Mouse (Mus musculus) liver, embryonic 15.5 days (tissue): ENCODE results near the gene Lgsn. TPM values are rescaled to one million over a fixed set of nuclear protein-coding genes. Genes with fewer than 3 reads are reported as not detected.

ENCODE experiments used
- ATAC-seq: fragments of 200-750 bp; cut with Nextera tagmentation; 2 replicates; pipeline ENCODE4 v1.8.0; 2017; ENCODE audit warnings: moderate number of reproducible peaks, mild to moderate bottlenecking, moderate library complexity; ENCODE audit not compliant: insufficient read depth
- H3K27ac ChIP-seq: fragments of 300-500 bp; sonication (generic); replicated peaks from 2 replicates; pipeline ENCODE4 v1.5.1; 2015; ENCODE audit warnings: mild to moderate bottlenecking, inconsistent platforms
- H3K27me3 ChIP-seq: fragments of 300-500 bp; sonication (generic); 2 replicates; pipeline ENCODE4 v1.6.1; 2015; ENCODE audit warnings: mild to moderate bottlenecking, inconsistent platforms
- H3K36me3 ChIP-seq: fragments of 300-500 bp; sonication (generic); replicated peaks from 2 replicates; pipeline ENCODE4 v1.6.1; 2015; ENCODE audit warnings: moderate library complexity, mild to moderate bottlenecking, inconsistent platforms
- H3K4me1 ChIP-seq: fragments of 300-500 bp; sonication (generic); replicated peaks from 2 replicates; pipeline ENCODE4 v1.6.1; 2015; ENCODE audit warnings: inconsistent platforms
- H3K4me2 ChIP-seq: fragments of 300-500 bp; sonication (generic); 2 replicates; pipeline ENCODE4 v1.6.1; 2015; ENCODE audit warnings: moderate library complexity, mild to moderate bottlenecking, inconsistent platforms
- H3K4me3 ChIP-seq: fragments of 300-500 bp; sonication (generic); replicated peaks from 2 replicates; pipeline ENCODE4 v1.5.1; 2015; ENCODE audit warnings: mild to moderate bottlenecking, inconsistent platforms
- H3K9ac ChIP-seq: fragments of 300-500 bp; sonication (generic); 2 replicates; pipeline ENCODE4 v1.6.1; 2015; ENCODE audit warnings: moderate library complexity, mild to moderate bottlenecking, inconsistent platforms
- H3K9me3 ChIP-seq: fragments of 300-500 bp; sonication (generic); replicated peaks from 2 replicates; pipeline ENCODE4 v1.6.1; 2016; ENCODE audit warnings: inconsistent platforms
- WGBS: fragments of 180-500 bp; shearing (Covaris S2); methylation state at CpG from one replicate; pipeline ENCODE4 v1.1.7; 2015; ENCODE audit warnings: mixed read lengths; ENCODE audit not compliant: insufficient replicate concordance; 5-methylcytosine and 5-hydroxymethylcytosine counted together
- polyA plus RNA-seq: library from polyadenylated mRNA; unstranded; fragments of >200 nt; fragmentation: Nextera tagmentation; extraction: Ambion mirVana; gene quantifications from 2 replicates; pipeline ENCODE4 v1.2.1, GENCODE M21; 2015

Gene Lgsn
- polyA plus RNA-seq, 1 experiment from 2014 or later: not detected

GRCm38 (mm10) chr1:31165326-31166121 is 10.7 kb upstream of the Lgsn start:
- H3K9me3 ChIP-seq: no peaks in the 10 kb centered on the region
- H3K36me3 ChIP-seq: no peaks in the 10 kb centered on the region
- no peak overlapping the region for H3K27ac ChIP-seq
- H3K4me1 ChIP-seq: no peaks in the 10 kb centered on the region
- H3K9ac ChIP-seq: no peak overlapping the region
- H3K4me3 ChIP-seq: no peak overlapping the region
- 57% methylated on average over 7 of the region's 7 CpGs for WGBS
- H3K4me2 ChIP-seq: no peak overlapping the region
- no peaks in the 10 kb centered on the region for H3K27me3 ChIP-seq
- no peak for ATAC-seq

DNA sequence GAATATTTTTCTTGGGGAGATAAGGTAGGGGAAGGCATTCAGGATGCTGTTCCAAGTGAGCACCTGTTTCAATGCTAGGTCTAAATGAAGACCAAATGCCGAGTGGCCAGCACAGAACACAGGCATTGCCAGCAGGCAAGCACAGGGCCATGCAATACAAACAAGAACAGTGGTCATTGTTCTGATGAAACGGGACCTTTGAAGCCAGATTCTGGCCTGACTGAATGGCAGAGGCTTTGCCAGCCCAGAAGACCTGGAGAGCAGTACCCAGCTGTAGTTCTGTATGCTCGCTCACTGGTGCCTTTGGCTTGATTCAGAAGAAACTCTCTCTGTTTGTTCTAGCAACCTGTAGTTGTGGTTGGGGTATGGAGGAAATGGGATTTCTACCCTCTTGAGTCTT is 800 bp upstream of the Lgsn start:
- Histone ChIP-seq H3K9ac (no peak overlapping the region), H3K4me2 (no peak overlapping the region), H3K9me3 (no peaks in the 10 kb centered on the region), H3K4me3 (no peak overlapping the region), H3K27ac (no peak overlapping the region), H3K36me3 (no peaks in the 10 kb centered on the region), H3K27me3 (no peaks in the 10 kb centered on the region), H3K4me1 (no peaks in the 10 kb centered on the region)
- 46% methylated on average over 3 of the region's 3 CpGs for WGBS
- ATAC-seq: no peak

GRCm38 (mm10) chr1:31178264-31178663 is 2.1 kb downstream of the Lgsn start:
- WGBS: 59% methylated on average over 1 of the region's 1 CpGs
- no peak overlapping the region for H3K4me3 ChIP-seq
- no peak overlapping the region for H3K4me2 ChIP-seq
- H3K9me3 ChIP-seq: no peaks in the 10 kb centered on the region
- ATAC-seq: no peak
- no peaks in the 10 kb centered on the region for H3K4me1 ChIP-seq
- H3K27ac ChIP-seq: no peak overlapping the region
- no peak overlapping the region for H3K9ac ChIP-seq
- no peaks in the 10 kb centered on the region for H3K36me3 ChIP-seq
- no peaks in the 10 kb centered on the region for H3K27me3 ChIP-seq

GRCm38 (mm10) chr1:31190237-31190866 is 14.2 kb downstream of the Lgsn start:
- 53% methylated on average over 10 of the region's 10 CpGs for WGBS
- H3K9me3 ChIP-seq: no peaks in the 10 kb centered on the region
- no peak overlapping the region for H3K27ac ChIP-seq
- H3K4me2 ChIP-seq: no peak overlapping the region
- no peak for ATAC-seq
- no peaks in the 10 kb centered on the region for H3K4me1 ChIP-seq
- H3K27me3 ChIP-seq: no peaks in the 10 kb centered on the region
- no peak overlapping the region for H3K9ac ChIP-seq
- H3K4me3 ChIP-seq: no peak overlapping the region
- no peaks in the 10 kb centered on the region for H3K36me3 ChIP-seq

- Histone ChIP-seq H3K36me3 (no peaks in the 10 kb centered on the region), H3K9me3 (no peaks in the 10 kb centered on the region), H3K27me3 (no peaks in the 10 kb centered on the region), H3K4me1 (no peaks in the 10 kb centered on the region), H3K27ac (no peak overlapping the region), H3K4me3 (no peak overlapping the region), H3K9ac (no peak overlapping the region), H3K4me2 (no peak overlapping the region)
- no peak for ATAC-seq
- WGBS: 48% methylated on average over 1 of the region's 1 CpGs
Observed at GRCm38 (mm10) chr1:31195633-31196032, 19.4 kb downstream of the Lgsn start.

DNA sequence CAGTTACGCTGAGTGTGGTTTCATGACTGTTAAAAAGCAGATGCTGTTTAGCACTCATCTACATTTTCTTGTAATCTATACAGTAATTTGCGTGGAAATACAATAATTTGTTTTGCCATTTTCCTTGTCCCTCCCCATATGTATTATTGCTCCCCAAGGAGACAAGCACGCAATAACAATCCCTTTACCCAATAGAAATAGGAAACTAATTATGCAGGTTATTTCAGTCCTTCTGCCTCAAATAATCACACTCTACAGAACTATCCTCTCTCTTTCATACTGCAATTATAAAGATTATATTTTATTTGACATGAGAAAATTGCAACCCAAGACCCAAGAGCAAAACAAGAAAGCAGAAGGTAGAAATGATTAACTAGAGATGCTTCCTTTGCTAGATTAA is 20.8 kb downstream of the Lgsn start:
- no peak overlapping the region for H3K9ac ChIP-seq
- no peaks in the 10 kb centered on the region for H3K27me3 ChIP-seq
- no peak overlapping the region for H3K4me3 ChIP-seq
- H3K9me3 ChIP-seq: no peaks in the 10 kb centered on the region
- 73% methylated on average over 3 of the region's 3 CpGs for WGBS
- ATAC-seq: no peak
- no peak overlapping the region for H3K27ac ChIP-seq
- H3K4me1 ChIP-seq: no peaks in the 10 kb centered on the region
- no peaks in the 10 kb centered on the region for H3K36me3 ChIP-seq
- H3K4me2 ChIP-seq: no peak overlapping the region

- H3K4me3 ChIP-seq: no peak overlapping the region
- H3K9ac ChIP-seq: no peak overlapping the region
- no peaks in the 10 kb centered on the region for H3K4me1 ChIP-seq
- no peaks in the 10 kb centered on the region for H3K27me3 ChIP-seq
- no peak for ATAC-seq
- H3K27ac ChIP-seq: no peak overlapping the region
- H3K9me3 ChIP-seq: no peaks in the 10 kb centered on the region
- no peak overlapping the region for H3K4me2 ChIP-seq
- WGBS: 73% methylated on average over 10 of the region's 10 CpGs
- no peaks in the 10 kb centered on the region for H3K36me3 ChIP-seq
Observed at GRCm38 (mm10) chr1:31203771-31204170, 27.6 kb downstream of the Lgsn start.

- no peaks in the 10 kb centered on the region for H3K27me3 ChIP-seq
- H3K4me2 ChIP-seq: no peak overlapping the region
- no peaks in the 10 kb centered on the region for H3K4me1 ChIP-seq
- H3K9me3 ChIP-seq: no peaks in the 10 kb centered on the region
- H3K27ac ChIP-seq: no peak overlapping the region
- H3K9ac ChIP-seq: no peak overlapping the region
- H3K36me3 ChIP-seq: no peaks in the 10 kb centered on the region
- ATAC-seq: no peak
- 63% methylated on average over 7 of the region's 7 CpGs for WGBS
- no peak overlapping the region for H3K4me3 ChIP-seq
Observed at GRCm38 (mm10) chr1:31205346-31205745, 29.1 kb downstream of the Lgsn start.

- no peak for ATAC-seq
Observed at GRCm38 (mm10) chr1:31205770-31206169, 29.6 kb downstream of the Lgsn start.

GRCm38 (mm10) chr1:31210144-31210543 is 33.9 kb downstream of the Lgsn start:
- Histone ChIP-seq H3K9me3 (no peaks in the 10 kb centered on the region), H3K9ac (no peak overlapping the region), H3K4me3 (no peak overlapping the region), H3K4me1 (no peaks in the 10 kb centered on the region), H3K27me3 (no peaks in the 10 kb centered on the region), H3K36me3 (no peaks in the 10 kb centered on the region), H3K27ac (no peak overlapping the region), H3K4me2 (no peak overlapping the region)
- no peak for ATAC-seq
- WGBS: under 1% methylated on average over 5 of the region's 5 CpGs

More at GRCm38 (mm10) chr1:31205770-31206169, 29.6 kb downstream of the Lgsn start:
- no peaks in the 10 kb centered on the region for H3K4me1 ChIP-seq
- H3K36me3 ChIP-seq: no peaks in the 10 kb centered on the region
- H3K27ac ChIP-seq: no peak overlapping the region
- H3K9me3 ChIP-seq: no peaks in the 10 kb centered on the region
- H3K4me3 ChIP-seq: no peak overlapping the region
- no peak overlapping the region for H3K9ac ChIP-seq
- H3K4me2 ChIP-seq: no peak overlapping the region
- no peaks in the 10 kb centered on the region for H3K27me3 ChIP-seq
- WGBS: 47% methylated on average over 3 of the region's 3 CpGs

GRCm38 (mm10) chr1:31214831-31215230 is 38.6 kb downstream of the Lgsn start:
- H3K9me3 ChIP-seq: no peaks in the 10 kb centered on the region
- H3K36me3 ChIP-seq: no peaks in the 10 kb centered on the region
- no peak for ATAC-seq
- WGBS: 54% methylated on average over 1 of the region's 1 CpGs
- no peak overlapping the region for H3K9ac ChIP-seq
- H3K27me3 ChIP-seq: no peaks in the 10 kb centered on the region
- no peak overlapping the region for H3K4me3 ChIP-seq
- no peak overlapping the region for H3K4me2 ChIP-seq
- H3K4me1 ChIP-seq: no peaks in the 10 kb centered on the region
- no peak overlapping the region for H3K27ac ChIP-seq
